Mouse (Mus musculus) hindbrain, embryonic 10.5 days (tissue): Measurements from ENCODE around the gene Slc7a5. TPM values are rescaled to one million over a fixed set of nuclear protein-coding genes. Genes with fewer than 3 reads are reported as not detected.
A peak's percentile ranks its signal among the peaks of the same experiment; 100 is the strongest.

Experiments
- DNase-seq: peaks from one replicate; pipeline ENCODE4 v3.0.0-alpha.2; 2017; ENCODE audit warnings: low spot score
- H3K27ac ChIP-seq: fragments of 300-500 bp; sonication (generic); 2 replicates; pipeline ENCODE4 v1.5.1; 2016; ENCODE audit warnings: mild to moderate bottlenecking, moderate library complexity
- H3K27me3 ChIP-seq: fragments of 300-500 bp; sonication (generic); 2 replicates; pipeline ENCODE4 v1.6.1; 2016; ENCODE audit warnings: mild to moderate bottlenecking; ENCODE audit not compliant: poor library complexity, insufficient read depth, severe bottlenecking
- H3K36me3 ChIP-seq: fragments of 300-500 bp; sonication (generic); 2 replicates; pipeline ENCODE4 v1.6.1; 2016; ENCODE audit warnings: mild to moderate bottlenecking, moderate library complexity
- H3K4me1 ChIP-seq: fragments of 300-500 bp; sonication (generic); replicated peaks from 2 replicates; pipeline ENCODE4 v1.6.1; 2016; ENCODE audit warnings: mild to moderate bottlenecking
- H3K4me3 ChIP-seq: fragments of 300-500 bp; sonication (generic); 2 replicates; pipeline ENCODE4 v1.5.1; 2016; ENCODE audit warnings: mild to moderate bottlenecking, moderate library complexity
- H3K9me3 ChIP-seq: fragments of 300-500 bp; sonication (generic); 2 replicates; pipeline ENCODE4 v1.6.1; 2016; ENCODE audit warnings: mild to moderate bottlenecking, moderate library complexity
- WGBS: fragments of 180-500 bp; shearing (Covaris S2); methylation state at CpG from one replicate; pipeline ENCODE4 v1.1.7; 2016; 5-methylcytosine and 5-hydroxymethylcytosine counted together
- polyA plus RNA-seq: library from polyadenylated mRNA; unstranded; fragments of >200 nt; fragmentation: Nextera tagmentation; extraction: Ambion mirVana; gene quantifications from 2 replicates; pipeline ENCODE4 v1.2.1, GENCODE M21; 2016

Gene Slc7a5
- polyA plus RNA-seq, result 27.2 and 27.6 TPM in 2 replicates

GRCm38 (mm10) chr8:121907587-121908248 lies at the start of gene Slc7a5:
Gene Slc7a5, minus strand, starts transcription at chr8:121907694.
- peaks cover 29% of the 10 kb centered on the region for H3K27me3 ChIP-seq
- peak within 1 kb of the TSS; percentile 86 for H3K27ac ChIP-seq
- WGBS, result under 1% methylated on average over 61 of the region's 61 CpGs
- H3K36me3 ChIP-seq, result no peaks in the 10 kb centered on the region
- peaks cover 65% of the 10 kb centered on the region for H3K4me1 ChIP-seq
- no peaks in the 10 kb centered on the region for H3K9me3 ChIP-seq
- peak; percentile 97 for DNase-seq
- H3K4me3 ChIP-seq, result peak within 1 kb of the TSS; percentile 75

- Histone ChIP-seq H3K27me3 (no peaks in the 10 kb centered on the region), H3K4me3 (no peak overlapping the region), H3K9me3 (no peaks in the 10 kb centered on the region), H3K27ac (no peak overlapping the region), H3K36me3 (peaks cover 46% of the 10 kb centered on the region), H3K4me1 (peaks cover 47% of the 10 kb centered on the region)
- WGBS, result 75% methylated on average over 1 of the region's 1 CpGs
- DNase-seq, result no peak
Observed at GRCm38 (mm10) chr8:121955825-121956500, 48.5 kb upstream of the Slc7a5 start.

- Histone ChIP-seq H3K4me3 (no peak overlapping the region), H3K27me3 (no peaks in the 10 kb centered on the region), H3K27ac (no peak overlapping the region), H3K36me3 (peaks cover 46% of the 10 kb centered on the region), H3K9me3 (no peaks in the 10 kb centered on the region), H3K4me1 (peaks cover 51% of the 10 kb centered on the region)
- WGBS, result 89% methylated on average over 10 of the region's 10 CpGs
- no peak for DNase-seq
Observed at GRCm38 (mm10) chr8:121954981-121955555, 47.6 kb upstream of the Slc7a5 start.

GRCm38 (mm10) chr8:121953821-121954545 lies 46.5 kb upstream of the Slc7a5 start:
- Histone ChIP-seq H3K4me1 (peaks cover 54% of the 10 kb centered on the region), H3K36me3 (peaks cover 46% of the 10 kb centered on the region), H3K27me3 (no peaks in the 10 kb centered on the region), H3K9me3 (no peaks in the 10 kb centered on the region), H3K4me3 (no peak overlapping the region), H3K27ac (no peak overlapping the region)
- WGBS, result 81% methylated on average over 3 of the region's 3 CpGs
- no peak for DNase-seq

DNA sequence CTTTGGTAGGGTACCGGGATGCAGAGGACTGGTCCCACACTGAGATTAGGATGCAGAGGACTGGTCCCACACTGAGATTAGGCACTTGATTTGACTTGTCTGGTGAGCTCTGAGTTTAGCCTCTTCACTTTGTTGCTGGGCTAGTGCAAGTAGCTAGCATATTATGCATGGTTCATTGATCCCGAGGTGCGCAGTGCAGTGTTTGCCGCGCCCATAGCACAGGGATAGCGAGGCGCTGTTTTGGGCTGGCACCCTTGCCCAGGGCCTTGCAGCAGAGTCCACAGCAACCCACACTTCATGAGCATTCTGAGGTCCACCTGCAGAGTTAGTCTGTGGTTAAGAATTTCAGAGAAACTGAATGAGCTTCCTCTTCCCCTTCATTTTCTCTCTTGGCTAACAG lies 45.3 kb upstream of the Slc7a5 start:
- DNase-seq, result no peak
- H3K4me1 ChIP-seq, result peaks cover 59% of the 10 kb centered on the region
- WGBS, result 96% methylated on average over 7 of the region's 7 CpGs
- peak overlapping the region; percentile 95; the same call in 1 of the 2 replicates for H3K4me3 ChIP-seq
- no peaks in the 10 kb centered on the region for H3K9me3 ChIP-seq
- H3K27me3 ChIP-seq, result no peaks in the 10 kb centered on the region
- H3K36me3 ChIP-seq, result peaks cover 46% of the 10 kb centered on the region
- no peak overlapping the region for H3K27ac ChIP-seq

GRCm38 (mm10) chr8:121952122-121952521 lies 44.6 kb upstream of the Slc7a5 start:
- Histone ChIP-seq H3K27ac (no peak overlapping the region), H3K4me1 (peaks cover 66% of the 10 kb centered on the region), H3K36me3 (peaks cover 42% of the 10 kb centered on the region), H3K27me3 (no peaks in the 10 kb centered on the region), H3K9me3 (no peaks in the 10 kb centered on the region), H3K4me3 (peak overlapping the region; percentile 95)
- no peak for DNase-seq

DNA sequence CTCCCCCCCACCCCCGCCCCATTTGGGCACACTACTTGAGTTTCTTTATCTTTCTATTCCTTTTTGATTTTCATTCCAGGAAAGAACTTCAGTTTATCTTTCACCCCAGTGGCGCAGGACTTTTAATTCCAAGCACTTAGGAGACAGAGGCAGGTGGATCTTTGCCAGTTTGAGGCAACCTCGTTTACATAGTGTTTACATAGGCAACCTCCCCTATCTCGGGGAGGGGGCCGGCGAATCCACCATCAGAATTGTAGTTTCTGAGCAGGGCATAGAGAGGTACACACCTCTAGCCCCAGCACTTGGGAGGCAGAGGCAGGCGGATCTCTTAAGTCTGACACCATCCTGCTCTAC lies 44.1 kb upstream of the Slc7a5 start:
- Histone ChIP-seq H3K36me3 (peaks cover 42% of the 10 kb centered on the region), H3K27ac (peak overlapping the region; percentile 97), H3K9me3 (no peaks in the 10 kb centered on the region), H3K4me1 (peaks cover 71% of the 10 kb centered on the region), H3K4me3 (peak overlapping the region; percentile 95), H3K27me3 (no peaks in the 10 kb centered on the region)
- no peak for DNase-seq
- 36% methylated on average over 7 of the region's 7 CpGs for WGBS

DNA sequence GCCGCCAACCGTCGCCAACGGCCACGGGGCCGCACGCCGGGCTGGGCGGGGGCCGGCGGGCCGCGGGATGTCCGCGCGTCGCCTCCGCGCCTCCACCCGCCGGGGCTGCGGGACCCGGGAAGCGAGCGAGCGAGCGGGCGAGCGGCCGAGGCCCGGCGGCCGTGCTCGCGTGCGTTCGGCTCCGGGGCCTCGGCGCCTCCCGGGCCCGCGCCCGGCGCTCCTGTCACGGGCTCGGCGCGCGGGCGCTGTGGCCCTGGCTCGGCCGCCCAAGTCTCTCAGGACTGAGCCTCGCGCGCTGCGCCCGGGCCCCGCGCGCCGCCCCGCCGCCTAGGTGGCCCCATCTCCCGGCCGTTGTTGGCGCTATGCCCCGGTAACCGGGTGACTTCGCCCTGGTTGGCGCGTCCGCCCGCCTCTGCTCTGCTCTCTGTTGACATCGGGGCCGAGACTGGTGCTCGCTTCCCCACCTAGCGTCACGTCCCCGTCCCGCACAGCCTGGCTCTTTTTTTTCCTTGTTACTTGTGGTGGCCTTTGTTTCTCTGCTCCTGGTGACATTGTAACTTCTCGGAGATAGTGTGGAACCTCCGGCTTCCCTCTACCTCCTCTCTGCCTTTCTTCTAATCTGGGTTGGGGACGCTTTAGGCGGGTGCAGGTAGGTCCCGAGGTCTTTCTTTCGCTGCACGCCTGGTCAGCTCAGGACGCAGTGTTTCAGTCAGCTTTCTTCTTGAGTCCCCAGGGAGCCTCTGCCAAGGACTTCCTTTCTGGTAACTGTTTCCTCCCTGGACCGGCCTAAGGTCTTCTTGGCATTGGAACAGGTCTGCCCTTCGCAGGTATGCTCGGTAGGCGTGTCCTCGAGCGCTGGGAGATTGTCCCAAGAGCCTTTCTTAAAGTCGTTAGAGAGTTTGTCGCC lies 43.5 kb upstream of the Slc7a5 start:
- H3K4me3 ChIP-seq, result peak overlapping the region; percentile 95
- H3K9me3 ChIP-seq, result no peaks in the 10 kb centered on the region
- H3K4me1 ChIP-seq, result peaks cover 69% of the 10 kb centered on the region
- H3K27ac ChIP-seq, result peak overlapping the region; percentile 97
- peak; percentile 52 for DNase-seq
- H3K27me3 ChIP-seq, result no peaks in the 10 kb centered on the region
- under 1% methylated on average over 97 of the region's 97 CpGs for WGBS
- peaks cover 37% of the 10 kb centered on the region for H3K36me3 ChIP-seq

DNA sequence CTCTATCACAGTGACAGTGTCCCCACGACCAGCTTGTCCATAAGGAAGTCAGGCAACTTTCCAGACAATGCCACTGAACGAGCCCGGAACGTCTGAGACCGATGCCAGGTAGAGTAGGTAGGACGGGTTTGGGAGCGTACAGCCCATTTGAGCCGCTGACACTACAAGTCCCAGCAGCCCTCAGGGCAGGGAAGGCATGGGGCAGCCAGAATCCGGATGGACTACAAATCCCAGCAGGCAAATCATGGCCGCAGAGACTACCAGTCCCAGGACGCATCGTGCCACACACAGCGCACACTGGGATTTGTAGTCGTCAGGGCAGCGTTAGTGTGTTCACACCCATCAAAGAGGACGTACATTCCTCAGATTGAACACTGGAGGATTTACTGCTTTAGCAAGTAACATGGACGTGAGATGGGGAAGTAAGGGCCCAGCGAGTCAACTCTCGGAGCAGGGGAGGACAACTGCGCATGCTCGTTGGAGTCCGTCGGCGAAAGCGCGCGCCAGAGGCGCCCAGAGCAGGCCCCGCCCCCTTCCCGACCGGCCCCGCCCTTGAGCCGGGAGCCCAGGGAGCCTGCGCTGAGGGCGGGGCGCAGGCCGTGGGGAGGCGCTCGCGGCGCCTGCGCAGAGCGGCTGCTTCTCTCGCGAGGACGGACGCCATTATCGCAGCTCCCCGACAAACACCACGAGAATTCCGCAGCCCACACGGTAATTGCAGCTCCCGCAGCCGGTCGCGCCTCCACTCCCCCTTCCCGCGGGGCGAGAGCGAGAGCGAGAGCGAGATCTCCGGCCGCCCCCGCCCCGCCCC lies 42.7 kb upstream of the Slc7a5 start:
- Histone ChIP-seq H3K4me1 (peaks cover 69% of the 10 kb centered on the region), H3K9me3 (no peaks in the 10 kb centered on the region)
- under 1% methylated on average over 65 of the region's 66 CpGs for WGBS

GRCm38 (mm10) chr8:121949222-121949800 lies 41.8 kb upstream of the Slc7a5 start, which contains the start of gene Banp:
Gene Banp, plus strand, starts transcription at chr8:121949750.
- no peak for DNase-seq
- WGBS, result 66% methylated on average over 6 of the region's 6 CpGs
- H3K9me3 ChIP-seq, result no peaks in the 10 kb centered on the region

More for the DNA sequence above, 42.7 kb upstream of the Slc7a5 start:
- H3K27me3 ChIP-seq, result no peaks in the 10 kb centered on the region; the same call in 1 of the 2 replicates
- H3K36me3 ChIP-seq, result peaks cover 29% of the 10 kb centered on the region
- peak overlapping the region; percentile 95 for H3K4me3 ChIP-seq
- DNase-seq, result peak; percentile 98
- H3K27ac ChIP-seq, result peak overlapping the region; percentile 97

More at GRCm38 (mm10) chr8:121949222-121949800, 41.8 kb upstream of the Slc7a5 start, which contains the start of gene Banp:
- no peaks in the 10 kb centered on the region; the same call in 1 of the 2 replicates for H3K27me3 ChIP-seq
- H3K27ac ChIP-seq, result peak within 1 kb of the TSS; percentile 97
- peaks cover 66% of the 10 kb centered on the region for H3K4me1 ChIP-seq
- peak within 1 kb of the TSS; percentile 95 for H3K4me3 ChIP-seq
- peaks cover 21% of the 10 kb centered on the region for H3K36me3 ChIP-seq
